Mouse (Mus musculus): ENCODE results near the gene Gpr33. TPM values are rescaled to one million over a fixed set of nuclear protein-coding genes. Genes with fewer than 3 reads are reported as not detected.

Gpr33 gene
- polyA plus RNA-seq, 1 experiment from 2014 or later = not detected

GRCm38 (mm10) chr12:51985163-51985748, 42.6 kb downstream of the Gpr33 start:
- Histone ChIP-seq H3K27ac (replicated peaks) (no peak overlapping the region), H3K9ac (no peak overlapping the region), H3K27me3 (no peaks in the 10 kb centered on the region), H3K4me3 (replicated peaks) (no peak overlapping the region), H3K4me2 (no peak overlapping the region), H3K9me3 (replicated peaks) (no peaks in the 10 kb centered on the region), H3K36me3 (replicated peaks) (no peaks in the 10 kb centered on the region), H3K4me1 (replicated peaks) (no peaks in the 10 kb centered on the region)
- WGBS (ENCODE audit: insufficient replicate concordance) = 32% methylated on average over 3 of the region's 3 CpGs
- ATAC-seq (ENCODE audit: insufficient read depth) = no peak

- 69% methylated on average over 1 of the region's 1 CpGs for WGBS (ENCODE audit: insufficient replicate concordance)
- H3K36me3 ChIP-seq (replicated peaks) = no peaks in the 10 kb centered on the region
- no peaks in the 10 kb centered on the region for H3K4me1 ChIP-seq (replicated peaks)
- ATAC-seq (ENCODE audit: insufficient read depth) = no peak
- no peak overlapping the region for H3K27ac ChIP-seq (replicated peaks)
- no peak overlapping the region for H3K4me3 ChIP-seq (replicated peaks)
- H3K9me3 ChIP-seq (replicated peaks) = no peaks in the 10 kb centered on the region
- H3K9ac ChIP-seq = no peak overlapping the region
- H3K4me2 ChIP-seq = no peak overlapping the region
- no peaks in the 10 kb centered on the region for H3K27me3 ChIP-seq
These were observed 44.2 kb downstream of the Gpr33 start for GRCm38 (mm10) chr12:51983625-51984024.

DNA sequence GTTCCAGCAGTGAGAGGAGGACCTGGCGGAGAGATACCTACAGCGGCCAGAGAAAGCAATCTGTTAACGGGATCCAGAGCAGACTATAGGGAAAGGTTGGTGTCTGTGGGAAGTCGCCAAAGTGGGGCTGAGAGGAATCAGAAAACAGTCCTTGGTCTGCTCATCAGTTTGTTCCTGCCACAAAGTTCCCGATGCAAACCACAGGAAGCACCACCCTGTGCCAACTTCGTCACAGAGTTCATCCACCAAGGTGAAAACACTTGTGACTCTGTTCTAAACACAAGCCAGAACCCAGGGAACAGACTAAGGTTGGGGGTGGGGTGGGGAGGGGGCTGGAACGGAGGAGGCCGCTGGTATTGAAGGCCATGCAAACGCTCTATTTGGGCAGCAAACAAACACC, 51.3 kb downstream of the Gpr33 start:
- ATAC-seq (ENCODE audit: insufficient read depth) = no peak
- Histone ChIP-seq H3K27ac (replicated peaks) (no peak overlapping the region), H3K4me2 (no peak overlapping the region), H3K4me1 (replicated peaks) (peaks cover under 1% of the 10 kb centered on the region; the same call in 1 of the 2 replicates), H3K4me3 (replicated peaks) (no peak overlapping the region), H3K36me3 (replicated peaks) (no peaks in the 10 kb centered on the region), H3K27me3 (no peaks in the 10 kb centered on the region), H3K9ac (no peak overlapping the region), H3K9me3 (replicated peaks) (no peaks in the 10 kb centered on the region)
- WGBS (ENCODE audit: insufficient replicate concordance) = 53% methylated on average over 9 of the region's 9 CpGs

- Histone ChIP-seq H3K27me3 (no peaks in the 10 kb centered on the region), H3K9ac (no peak overlapping the region), H3K4me1 (replicated peaks) (peaks cover 12% of the 10 kb centered on the region), H3K4me3 (replicated peaks) (no peak overlapping the region), H3K9me3 (replicated peaks) (no peaks in the 10 kb centered on the region), H3K36me3 (replicated peaks) (no peaks in the 10 kb centered on the region), H3K27ac (replicated peaks) (no peak overlapping the region), H3K4me2 (no peak overlapping the region)
- no peak for ATAC-seq (ENCODE audit: insufficient read depth)
- WGBS (ENCODE audit: insufficient replicate concordance) = 80% methylated on average over 1 of the region's 1 CpGs
These were observed 53.5 kb downstream of the Gpr33 start for GRCm38 (mm10) chr12:51974381-51974780.

Other genes starting within 250 kb of the Gpr33 start
- gene Hectd1, start 198.5 kb downstream of the Gpr33 start, polyA plus RNA-seq (2015; fragmentation: Nextera tagmentation; extraction: Ambion mirVana) = 24.0 and 29.4 TPM in 2 replicates
- 4.9 and 5.1 TPM in 2 replicates for gene Heatr5a, start 56.7 kb downstream of the Gpr33 start, polyA plus RNA-seq (2015; fragmentation: Nextera tagmentation; extraction: Ambion mirVana)
- 11.3 and 12.1 TPM in 2 replicates for gene Dtd2, start 21.6 kb downstream of the Gpr33 start, polyA plus RNA-seq (2015; fragmentation: Nextera tagmentation; extraction: Ambion mirVana)
- gene Nubpl, start 69.7 kb upstream of the Gpr33 start, polyA plus RNA-seq (2015; fragmentation: Nextera tagmentation; extraction: Ambion mirVana) = 3.7 and 4.3 TPM in 2 replicates